Mouse (Mus musculus): ENCODE results near the gene Th. TPM values are rescaled to one million over a fixed set of nuclear protein-coding genes. Genes with fewer than 3 reads are reported as not detected.

Gene Th
- polyA plus RNA-seq, 1 experiment from 2014 or later, result not detected

DNA sequence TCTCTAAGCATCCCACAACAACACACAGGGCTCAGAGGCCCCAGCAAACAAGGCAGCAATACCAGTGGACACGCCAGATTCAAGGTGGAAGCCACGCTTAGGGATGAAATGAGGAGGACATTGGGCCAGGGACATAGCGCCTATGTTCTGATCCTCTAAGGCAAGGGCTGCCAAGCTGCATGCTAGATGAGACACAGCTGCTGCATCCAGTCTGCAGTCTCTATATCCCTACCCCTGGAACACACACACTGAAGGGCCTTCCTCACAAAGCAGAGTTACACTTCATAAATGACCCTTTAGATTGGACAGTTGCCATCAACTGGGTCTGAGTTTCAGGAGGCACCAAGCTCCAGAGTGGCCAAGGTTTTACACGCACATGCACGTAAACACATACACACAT is 13.3 kb downstream of the Th start:
- H3K27ac ChIP-seq, result no peak overlapping the region
- no peaks in the 10 kb centered on the region for H3K36me3 ChIP-seq (ENCODE audit: inconsistent target)
- H3K4me3 ChIP-seq (ENCODE audit: inconsistent target), result no peak overlapping the region
- no peaks in the 10 kb centered on the region for H3K79me2 ChIP-seq (ENCODE audit: inconsistent target)
- 81% methylated on average over 5 of the region's 5 CpGs for WGBS (ENCODE audit: missing documents)

DNA sequence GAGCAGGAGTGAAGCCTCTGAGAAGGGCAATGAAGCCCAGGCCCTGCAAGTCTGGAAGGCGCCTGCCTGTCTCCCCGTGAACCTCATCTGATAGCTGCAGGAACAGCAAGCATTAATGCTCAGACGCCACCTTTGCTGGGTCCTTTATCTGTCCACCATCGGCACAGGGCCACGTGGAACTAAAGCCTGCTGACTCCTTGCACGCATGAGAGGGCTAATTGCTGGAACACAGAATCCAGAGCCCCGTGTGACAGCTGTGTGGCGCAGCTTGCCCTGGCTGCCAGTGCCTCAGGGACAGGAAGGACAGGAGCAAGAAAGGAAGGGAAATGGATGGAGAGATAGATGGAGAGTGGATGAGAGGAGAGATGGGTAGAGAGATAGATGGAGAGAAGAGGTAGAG is 14.8 kb downstream of the Th start:
- Histone ChIP-seq H3K36me3 (ENCODE audit: inconsistent target) (no peaks in the 10 kb centered on the region), H3K27ac (no peak overlapping the region), H3K4me3 (ENCODE audit: inconsistent target) (no peak overlapping the region), H3K79me2 (ENCODE audit: inconsistent target) (no peaks in the 10 kb centered on the region)
- WGBS (ENCODE audit: missing documents), result 86% methylated on average over 8 of the region's 8 CpGs

DNA sequence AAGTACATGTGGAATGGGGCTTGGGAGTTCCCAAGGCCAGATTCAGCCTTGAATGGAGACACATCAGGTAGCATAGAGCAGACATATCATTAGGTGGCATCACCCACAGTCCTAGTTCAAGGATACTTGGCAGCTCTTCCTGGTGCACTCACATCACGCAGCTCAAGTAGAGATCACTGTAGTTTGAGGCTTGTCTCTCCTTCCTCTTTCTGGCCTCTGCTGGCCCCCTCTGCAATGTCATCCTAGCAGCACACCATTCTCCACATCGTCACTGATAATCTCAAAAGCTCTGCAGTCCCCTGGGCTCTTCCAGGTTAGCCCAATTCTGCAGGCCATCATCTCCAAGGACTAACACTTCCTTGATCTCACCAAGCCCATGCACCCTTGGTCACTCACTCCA is 19.2 kb downstream of the Th start:
- 24% methylated on average over 2 of the region's 2 CpGs for WGBS (ENCODE audit: missing documents)
- Histone ChIP-seq H3K27ac (no peak overlapping the region), H3K79me2 (ENCODE audit: inconsistent target) (no peaks in the 10 kb centered on the region), H3K36me3 (ENCODE audit: inconsistent target) (no peaks in the 10 kb centered on the region), H3K4me3 (ENCODE audit: inconsistent target) (no peak overlapping the region)

DNA sequence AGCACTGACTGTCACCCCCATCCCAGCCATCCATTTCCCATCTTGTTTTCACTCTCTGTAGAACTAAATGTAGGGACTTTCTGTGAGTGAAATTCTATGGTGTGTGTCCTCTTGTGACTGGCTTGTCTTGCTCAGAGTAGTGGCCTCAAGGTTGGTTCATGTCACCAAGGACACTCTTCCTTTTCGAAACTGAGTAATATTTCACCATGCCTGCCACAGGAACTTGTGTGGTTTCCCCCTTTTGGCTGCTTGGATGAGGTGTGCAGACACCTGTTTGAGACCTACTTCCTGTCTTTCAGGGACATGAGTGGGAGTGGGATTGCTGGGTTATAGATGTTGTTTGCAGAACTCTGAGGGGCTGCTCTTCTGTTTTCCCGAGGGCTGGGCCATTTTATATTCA is 20.8 kb downstream of the Th start:
- Histone ChIP-seq H3K36me3 (ENCODE audit: inconsistent target) (no peaks in the 10 kb centered on the region), H3K27ac (no peak overlapping the region), H3K4me3 (ENCODE audit: inconsistent target) (no peak overlapping the region), H3K79me2 (ENCODE audit: inconsistent target) (no peaks in the 10 kb centered on the region)
- WGBS (ENCODE audit: missing documents), result 36% methylated on average over 2 of the region's 2 CpGs

DNA sequence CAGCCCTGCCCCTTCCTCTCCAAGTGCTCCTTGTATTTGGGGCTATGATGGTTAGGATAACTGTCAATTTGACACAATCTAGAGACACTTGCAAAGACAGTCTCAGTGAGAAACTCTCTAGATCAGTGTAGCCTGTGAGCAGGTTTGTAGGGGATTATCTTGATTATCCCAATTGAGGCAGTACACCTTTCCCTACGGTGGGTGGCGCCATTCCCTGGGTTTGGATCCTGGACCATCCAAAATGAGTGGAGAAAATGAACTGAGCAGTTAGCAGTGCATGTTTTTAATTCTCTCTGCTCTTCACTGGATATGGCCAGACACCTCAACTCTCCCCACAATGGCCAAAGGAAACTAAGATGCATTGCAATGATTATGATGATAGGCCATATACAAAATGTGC is 21.3 kb downstream of the Th start:
- no peaks in the 10 kb centered on the region for H3K36me3 ChIP-seq (ENCODE audit: inconsistent target)
- H3K4me3 ChIP-seq (ENCODE audit: inconsistent target), result no peak overlapping the region
- no peaks in the 10 kb centered on the region for H3K79me2 ChIP-seq (ENCODE audit: inconsistent target)
- no peak overlapping the region for H3K27ac ChIP-seq
- WGBS (ENCODE audit: missing documents), result 66% methylated on average over 2 of the region's 2 CpGs

DNA sequence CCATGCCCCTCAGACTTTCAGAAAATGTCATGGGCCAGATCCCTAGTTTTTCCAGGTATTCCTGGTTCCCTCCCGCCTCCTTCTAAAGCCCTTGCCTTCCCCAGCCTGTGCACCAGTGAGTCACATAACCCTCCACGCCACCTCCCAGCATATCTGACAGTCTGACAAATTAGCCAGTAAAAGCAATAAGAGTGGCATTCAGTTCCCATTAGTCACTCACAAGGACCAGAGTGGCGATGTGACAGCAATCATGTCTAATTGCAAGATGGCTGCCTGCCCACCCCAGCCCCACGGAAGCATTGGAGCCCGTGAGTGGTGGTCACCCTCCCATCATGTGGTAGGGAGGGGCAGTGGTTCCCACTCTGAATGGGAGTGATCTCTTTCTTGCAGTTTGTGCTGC is 25.3 kb downstream of the Th start:
- 85% methylated on average over 5 of the region's 5 CpGs for WGBS (ENCODE audit: missing documents)
- H3K4me3 ChIP-seq (ENCODE audit: inconsistent target), result no peak overlapping the region
- no peaks in the 10 kb centered on the region for H3K79me2 ChIP-seq (ENCODE audit: inconsistent target)
- H3K27ac ChIP-seq, result no peak overlapping the region
- H3K36me3 ChIP-seq (ENCODE audit: inconsistent target), result no peaks in the 10 kb centered on the region

DNA sequence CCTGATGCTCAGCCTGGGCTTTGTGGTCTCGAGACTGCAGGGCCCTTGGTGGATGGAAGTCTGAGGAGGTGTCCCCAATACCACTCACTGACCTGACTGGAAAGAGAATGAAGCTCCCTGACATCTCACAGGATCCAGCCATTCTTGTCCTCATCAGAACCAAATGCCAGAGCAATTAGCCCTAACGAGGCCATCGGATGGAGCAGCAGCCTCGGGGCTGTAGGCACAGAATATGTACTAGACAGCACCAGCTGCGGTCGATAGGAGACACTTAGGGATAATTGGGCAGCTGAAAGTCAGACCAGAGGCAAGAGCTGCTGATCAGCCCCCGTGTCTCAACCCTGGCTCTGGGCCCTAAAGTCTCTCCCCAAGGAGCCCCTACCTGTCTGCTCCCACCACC is 26.6 kb downstream of the Th start:
- Histone ChIP-seq H3K27ac (no peak overlapping the region), H3K36me3 (ENCODE audit: inconsistent target) (no peaks in the 10 kb centered on the region), H3K4me3 (ENCODE audit: inconsistent target) (no peak overlapping the region), H3K79me2 (ENCODE audit: inconsistent target) (no peaks in the 10 kb centered on the region)
- 86% methylated on average over 7 of the region's 7 CpGs for WGBS (ENCODE audit: missing documents)

DNA sequence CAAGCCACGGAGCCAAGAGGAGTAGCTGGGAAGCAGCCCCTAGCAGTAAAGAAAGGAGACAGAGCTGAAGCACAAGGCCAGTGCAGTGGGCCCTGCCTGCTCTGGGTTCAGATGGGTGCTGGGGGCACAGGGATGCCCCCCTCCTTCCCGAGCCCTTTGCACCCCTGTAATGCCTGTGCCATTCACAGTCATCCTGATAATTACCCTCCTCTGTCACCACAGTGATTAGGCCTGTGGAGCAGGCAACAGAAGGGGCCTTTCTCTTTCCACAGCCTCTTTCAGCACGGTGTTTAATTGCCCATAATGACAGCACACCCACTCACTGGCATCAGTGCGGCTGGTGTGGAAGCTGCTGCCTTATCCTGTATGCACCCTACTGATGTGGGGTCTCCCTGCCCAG is 28.0 kb downstream of the Th start:
- no peaks in the 10 kb centered on the region for H3K36me3 ChIP-seq (ENCODE audit: inconsistent target)
- H3K27ac ChIP-seq, result no peak overlapping the region
- WGBS (ENCODE audit: missing documents), result 85% methylated on average over 4 of the region's 4 CpGs
- no peak overlapping the region for H3K4me3 ChIP-seq (ENCODE audit: inconsistent target)
- H3K79me2 ChIP-seq (ENCODE audit: inconsistent target), result no peaks in the 10 kb centered on the region

DNA sequence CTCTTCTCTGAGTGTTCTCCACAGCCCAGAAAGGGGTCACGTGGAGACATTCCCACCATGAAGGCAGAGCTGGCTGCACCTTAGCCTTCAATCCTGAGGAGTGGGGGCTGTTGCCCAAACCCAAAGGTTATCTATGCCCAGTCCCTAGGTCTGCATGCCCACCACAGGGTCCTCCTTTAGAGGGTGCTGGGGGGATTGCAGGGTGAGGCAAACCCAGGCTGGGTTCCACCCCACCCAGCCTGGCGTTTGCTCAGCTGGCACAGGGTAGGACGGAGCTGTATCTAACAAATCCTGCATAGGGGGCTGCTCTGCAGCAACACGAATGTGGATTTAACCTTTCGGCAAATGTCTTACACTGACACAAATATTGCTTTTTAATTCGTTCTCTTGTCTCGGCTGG is 29.2 kb downstream of the Th start:
- H3K4me3 ChIP-seq (ENCODE audit: inconsistent target), result no peak overlapping the region
- 84% methylated on average over 7 of the region's 7 CpGs for WGBS (ENCODE audit: missing documents)
- no peaks in the 10 kb centered on the region for H3K79me2 ChIP-seq (ENCODE audit: inconsistent target)
- H3K36me3 ChIP-seq (ENCODE audit: inconsistent target), result no peaks in the 10 kb centered on the region
- H3K27ac ChIP-seq, result no peak overlapping the region

DNA sequence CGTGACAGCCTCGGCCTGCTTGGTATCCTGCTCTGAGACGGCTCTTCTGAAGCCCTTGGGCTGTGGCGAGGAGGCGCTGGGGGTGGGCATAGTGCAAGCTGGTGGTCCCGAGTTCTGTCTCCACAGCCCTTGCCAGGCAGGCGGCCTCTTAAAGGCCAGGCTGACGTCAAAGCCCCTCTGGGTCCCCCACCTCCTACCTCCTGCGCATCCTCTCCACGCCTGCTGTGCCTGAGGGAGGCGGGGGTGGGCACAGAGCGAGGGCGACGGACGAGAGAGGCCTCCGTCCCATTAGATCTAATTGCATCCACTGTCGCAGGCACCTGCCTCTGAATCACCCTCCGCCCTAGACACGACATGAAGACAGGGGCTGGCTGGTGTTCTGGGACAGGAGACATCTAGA is 31.1 kb downstream of the Th start:
- WGBS (ENCODE audit: missing documents), result 89% methylated on average over 19 of the region's 19 CpGs
- Histone ChIP-seq H3K4me3 (ENCODE audit: inconsistent target) (no peak overlapping the region), H3K79me2 (ENCODE audit: inconsistent target) (no peaks in the 10 kb centered on the region), H3K36me3 (ENCODE audit: inconsistent target) (no peaks in the 10 kb centered on the region), H3K27ac (no peak overlapping the region)

DNA sequence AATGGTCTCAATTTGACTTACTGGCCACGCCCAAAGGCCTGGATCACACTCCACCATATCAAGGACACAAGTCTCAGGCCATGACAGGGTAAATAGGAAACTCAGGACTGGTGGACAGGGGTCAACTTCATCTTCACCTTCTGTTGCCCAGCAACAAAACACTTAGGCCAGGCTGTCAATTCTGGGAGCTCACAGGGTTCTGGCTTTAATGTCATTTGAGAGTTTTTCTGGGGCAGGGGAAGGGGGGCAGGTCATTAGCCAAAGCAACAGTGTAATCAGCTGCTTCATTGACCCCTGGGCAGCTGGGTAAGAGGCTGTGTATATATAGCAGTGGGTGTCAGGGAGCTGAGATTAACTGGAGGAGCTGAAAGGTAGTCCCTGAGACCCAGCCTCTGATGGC is 33.5 kb downstream of the Th start:
- H3K79me2 ChIP-seq (ENCODE audit: inconsistent target), result no peaks in the 10 kb centered on the region
- H3K4me3 ChIP-seq (ENCODE audit: inconsistent target), result no peak overlapping the region
- no peak overlapping the region for H3K27ac ChIP-seq
- whole genome bisulfite sequencing (ENCODE audit: missing documents), result 56% methylated on average over 1 of the region's 1 CpGs
- no peaks in the 10 kb centered on the region for H3K36me3 ChIP-seq (ENCODE audit: inconsistent target)

DNA sequence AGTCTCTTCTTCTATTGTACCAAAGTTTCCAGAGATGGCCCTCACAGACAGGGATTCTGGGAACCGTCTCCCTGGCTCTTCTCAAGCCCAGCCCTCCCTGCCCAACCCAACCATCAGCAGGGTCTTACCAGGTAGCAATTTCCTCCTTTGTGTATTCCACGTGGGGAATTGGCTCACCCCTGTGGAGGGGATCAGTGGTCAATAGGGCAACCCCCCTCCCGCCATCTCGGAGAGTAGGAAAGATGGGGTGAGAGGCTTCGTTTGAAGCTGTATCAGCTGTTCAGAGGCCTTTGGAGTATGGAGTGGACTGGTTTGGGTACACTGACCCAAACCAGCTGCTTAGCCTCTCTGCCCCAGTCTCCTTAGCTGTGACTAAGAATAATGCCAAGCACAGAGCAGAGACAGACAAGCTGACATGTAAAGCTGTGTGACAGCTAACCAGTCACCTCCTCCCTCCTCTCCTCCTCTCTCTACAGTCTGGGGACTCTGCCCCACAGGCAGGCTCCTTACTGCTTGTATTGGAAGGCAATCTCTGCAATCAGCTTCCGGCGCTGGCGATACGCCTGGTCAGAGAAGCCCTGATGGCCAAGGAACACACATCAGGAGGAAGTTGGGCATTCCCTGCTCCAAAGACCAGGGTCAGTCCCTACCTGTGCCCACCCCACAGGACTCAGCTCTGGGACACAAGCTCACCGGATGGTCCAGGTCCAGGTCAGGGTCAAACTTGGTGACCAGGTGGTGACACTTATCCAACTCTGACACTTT is 34.8 kb downstream of the Th start:
- no peak overlapping the region for H3K27ac ChIP-seq
- no peaks in the 10 kb centered on the region for H3K36me3 ChIP-seq (ENCODE audit: inconsistent target)
- H3K4me3 ChIP-seq (ENCODE audit: inconsistent target), result no peak overlapping the region
- no peaks in the 10 kb centered on the region for H3K79me2 ChIP-seq (ENCODE audit: inconsistent target)
- 89% methylated on average over 10 of the region's 10 CpGs for WGBS (ENCODE audit: missing documents)

DNA sequence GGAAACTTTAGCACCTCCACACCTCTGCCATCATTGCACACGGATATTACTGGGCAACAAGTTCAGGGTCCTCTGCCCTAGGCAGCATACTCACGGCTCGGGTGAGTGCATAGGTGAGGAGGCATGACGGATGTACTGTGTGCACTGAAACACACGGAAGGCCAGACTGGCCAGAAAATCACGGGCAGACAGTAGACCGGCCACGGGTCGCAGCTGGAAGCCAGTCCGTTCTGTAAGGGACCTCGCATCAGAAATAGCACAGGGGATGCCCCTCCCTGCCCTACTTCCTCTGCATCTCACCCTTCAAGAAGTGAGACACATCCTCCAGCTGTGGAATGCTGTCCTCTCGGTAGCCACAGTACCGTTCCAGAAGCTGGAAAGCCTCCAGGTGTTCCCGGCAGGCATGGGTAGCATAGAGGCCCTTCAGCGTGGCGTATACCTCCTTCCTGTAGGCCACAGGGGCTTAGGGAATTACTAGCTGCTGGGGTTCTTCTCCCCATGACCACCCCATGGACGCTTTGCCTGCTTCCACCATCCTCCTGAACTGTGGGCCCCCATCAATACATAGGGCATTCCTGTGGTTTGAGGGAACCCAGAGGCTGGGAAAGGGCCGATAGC is 35.6 kb downstream of the Th start:
- Histone ChIP-seq H3K27ac (no peak overlapping the region), H3K4me3 (ENCODE audit: inconsistent target) (no peak overlapping the region), H3K36me3 (ENCODE audit: inconsistent target) (no peaks in the 10 kb centered on the region), H3K79me2 (ENCODE audit: inconsistent target) (no peaks in the 10 kb centered on the region)
- WGBS (ENCODE audit: missing documents), result 75% methylated on average over 18 of the region's 18 CpGs

DNA sequence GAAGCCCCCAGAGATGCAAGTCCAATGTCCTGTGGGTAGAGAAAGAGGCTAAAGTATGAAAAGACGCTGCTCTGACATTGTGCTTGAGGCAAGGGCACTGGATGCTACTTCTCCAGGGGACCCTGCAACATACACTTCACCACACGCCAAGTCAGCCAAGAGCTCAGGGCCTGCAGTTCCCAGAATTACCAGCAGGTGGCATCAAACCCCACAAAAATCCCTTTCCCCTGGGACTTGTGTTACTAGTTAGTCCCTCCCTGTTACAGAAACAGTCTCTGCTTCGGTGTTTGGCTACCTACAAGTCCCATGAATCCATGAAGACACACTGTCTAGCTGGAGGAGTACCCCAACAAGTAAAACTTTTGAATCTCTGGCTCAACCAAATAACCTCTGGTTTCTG is 36.3 kb downstream of the Th start:
- Histone ChIP-seq H3K79me2 (ENCODE audit: inconsistent target) (no peaks in the 10 kb centered on the region), H3K36me3 (ENCODE audit: inconsistent target) (no peaks in the 10 kb centered on the region), H3K4me3 (ENCODE audit: inconsistent target) (no peak overlapping the region), H3K27ac (no peak overlapping the region)
- 3% methylated on average over 3 of the region's 3 CpGs for WGBS (ENCODE audit: missing documents)

DNA sequence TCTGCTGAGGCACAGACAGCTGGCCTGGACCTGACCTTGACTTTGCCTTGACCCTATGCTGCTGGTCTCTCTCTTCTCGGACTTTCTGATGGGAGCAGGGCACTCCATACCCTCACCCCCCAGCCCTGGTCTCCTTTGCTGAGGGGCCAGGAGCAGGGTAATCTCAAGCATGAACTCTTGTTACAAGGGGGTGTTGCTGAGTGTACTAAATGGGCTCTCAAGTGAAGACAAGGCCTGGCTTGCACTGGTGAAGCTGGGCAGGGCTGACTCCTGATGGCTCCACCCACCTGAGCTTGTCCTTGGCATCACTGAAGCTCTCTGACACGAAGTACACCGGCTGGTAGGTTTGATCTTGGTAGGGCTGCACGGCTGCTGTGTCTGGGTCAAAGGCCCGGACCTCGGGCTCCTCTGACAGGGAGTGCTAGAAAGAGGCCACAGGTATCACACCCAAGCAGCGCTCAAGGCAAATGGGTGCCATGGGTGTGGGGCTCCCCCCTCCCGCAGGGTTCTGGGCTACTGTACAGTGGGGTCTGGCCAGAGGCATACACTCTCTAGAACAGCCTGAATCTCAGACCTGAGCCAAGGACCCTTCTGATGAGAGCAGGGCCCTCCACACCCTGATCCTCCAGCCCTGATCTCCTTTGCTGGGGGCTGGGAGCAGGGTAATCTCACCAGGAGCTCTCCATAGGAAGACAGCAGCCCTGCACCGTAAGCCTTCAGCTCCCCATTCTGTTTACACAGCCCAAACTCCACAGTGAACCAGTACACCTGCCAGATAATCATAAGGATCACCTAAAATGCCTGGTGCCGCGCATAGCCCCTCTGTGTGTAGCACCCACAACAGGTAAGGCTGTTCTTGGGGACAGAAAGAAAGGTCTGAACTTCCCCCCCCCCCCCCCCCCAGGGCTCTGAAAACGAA is 36.9 kb downstream of the Th start:
- Histone ChIP-seq H3K36me3 (ENCODE audit: inconsistent target) (no peaks in the 10 kb centered on the region), H3K79me2 (ENCODE audit: inconsistent target) (no peaks in the 10 kb centered on the region), H3K27ac (no peak overlapping the region), H3K4me3 (ENCODE audit: inconsistent target) (no peak overlapping the region)
- 73% methylated on average over 12 of the region's 12 CpGs for WGBS (ENCODE audit: missing documents)

Measured in macrophage (primary cell).